Mouse (Mus musculus) kidney, postnatal 0 days (tissue): Measurements from ENCODE around the gene Sh3gl1. TPM values are rescaled to one million over a fixed set of nuclear protein-coding genes. Genes with fewer than 3 reads are reported as not detected.

Source experiments
- ATAC-seq: fragments of 200-750 bp; cut with Nextera tagmentation; replicated peaks from 2 replicates; pipeline ENCODE4 v1.8.0; 2017; ENCODE audit warnings: low read depth, moderate number of reproducible peaks, moderate TSS enrichment, moderate library complexity; ENCODE audit not compliant: low FRiP score
- DNase-seq: peaks from one replicate; pipeline ENCODE4 v3.0.0-alpha.2; 2016; ENCODE audit warnings: low spot score
- H3K27ac ChIP-seq: fragments of 300-500 bp; sonication (generic); 2 replicates; pipeline ENCODE4 v1.5.1; 2014; ENCODE audit warnings: mild to moderate bottlenecking
- H3K27me3 ChIP-seq: fragments of 300-500 bp; sonication (generic); 2 replicates; pipeline ENCODE4 v1.6.1; 2014; ENCODE audit warnings: low read length, mixed read lengths; ENCODE audit not compliant: insufficient read depth
- H3K36me3 ChIP-seq: fragments of 300-500 bp; sonication (generic); 2 replicates; pipeline ENCODE4 v1.6.1; 2014; ENCODE audit warnings: low read length, mixed read lengths; ENCODE audit not compliant: insufficient read depth
- H3K4me1 ChIP-seq: fragments of 300-500 bp; sonication (generic); replicated peaks from 2 replicates; pipeline ENCODE4 v1.6.1; 2014; ENCODE audit warnings: antibody characterized with exemption, low read length, mixed read lengths; ENCODE audit not compliant: insufficient read depth
- H3K4me2 ChIP-seq: fragments of 300-500 bp; sonication (generic); 2 replicates; pipeline ENCODE4 v1.6.1; 2014; ENCODE audit warnings: mild to moderate bottlenecking, low read length, moderate library complexity, mixed read lengths
- H3K4me3 ChIP-seq: fragments of 300-500 bp; sonication (generic); replicated peaks from 2 replicates; pipeline ENCODE4 v1.5.1; 2014; ENCODE audit warnings: low read depth, low read length
- H3K9ac ChIP-seq: fragments of 300-500 bp; sonication (generic); 2 replicates; pipeline ENCODE4 v1.6.1; 2014; ENCODE audit warnings: low read depth, low read length
- H3K9me3 ChIP-seq: fragments of 300-500 bp; sonication (generic); replicated peaks from 2 replicates; pipeline ENCODE4 v1.6.1; 2016; ENCODE audit warnings: low read length, inconsistent platforms, mixed read lengths
- CTCF ChIP-seq: IDR thresholded peaks from 2 replicates; pipeline ENCODE4 v1.5.1; 2016; ENCODE audit warnings: antibody characterized with exemption, low read depth, mild to moderate bottlenecking, moderate library complexity
- WGBS: fragments of 180-500 bp; shearing (Covaris S2); extraction: QIAGEN DNeasy Blood & Tissue Kit; methylation state at CpG from one replicate; pipeline ENCODE4 v1.1.7; 2014; 5-methylcytosine and 5-hydroxymethylcytosine counted together
- polyA plus RNA-seq: library from polyadenylated mRNA; unstranded; fragments of >200 nt; fragmentation: Nextera tagmentation; extraction: Ambion mirVana; gene quantifications from 2 replicates; pipeline ENCODE4 v1.2.1, GENCODE M21; 2015

Gene Sh3gl1
- polyA plus RNA-seq, 1 experiment from 2014 or later: 115 TPM

DNA sequence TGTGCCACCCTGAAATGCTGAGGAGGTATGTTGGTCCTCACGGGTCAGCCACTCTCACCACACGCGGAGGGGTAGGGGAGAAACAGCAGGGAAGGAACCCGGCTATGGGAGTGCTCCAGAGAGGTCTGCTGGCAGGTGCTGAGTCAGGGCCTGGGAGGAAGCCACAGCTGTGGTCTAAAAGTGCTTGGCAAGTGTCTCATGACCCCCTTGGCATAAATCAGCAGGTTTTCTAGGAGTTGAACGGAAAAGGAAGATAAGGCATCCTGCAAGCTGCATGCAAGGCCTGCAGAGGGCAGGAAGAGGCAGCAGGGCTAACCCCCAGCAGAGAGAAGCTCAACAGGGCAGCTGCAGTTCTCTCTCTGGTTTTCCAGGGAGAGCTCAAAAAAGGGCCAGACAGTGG lies 5.5 kb downstream of the Sh3gl1 start:
- Histone ChIP-seq H3K4me2 (peak overlapping the region; percentile 10; the same call in 1 of the 2 replicates), H3K9me3 (no peaks in the 10 kb centered on the region), H3K27ac (peak overlapping the region; percentile 64), H3K4me3 (no peak overlapping the region), H3K36me3 (peaks cover 12% of the 10 kb centered on the region; the same call in 1 of the 2 replicates), H3K4me1 (peaks cover 24% of the 10 kb centered on the region), H3K9ac (0 out of 2 replicates have a peak overlapping the region, but pooled peaks have one; percentile 2), H3K27me3 (no peaks in the 10 kb centered on the region)
- ATAC-seq: peak; percentile 66
- DNase-seq: peak; percentile 75
- WGBS: 26% methylated on average over 5 of the region's 5 CpGs
- TF ChIP-seq CTCF: peak; percentile 45; the same call in 1 of the 2 replicates

DNA sequence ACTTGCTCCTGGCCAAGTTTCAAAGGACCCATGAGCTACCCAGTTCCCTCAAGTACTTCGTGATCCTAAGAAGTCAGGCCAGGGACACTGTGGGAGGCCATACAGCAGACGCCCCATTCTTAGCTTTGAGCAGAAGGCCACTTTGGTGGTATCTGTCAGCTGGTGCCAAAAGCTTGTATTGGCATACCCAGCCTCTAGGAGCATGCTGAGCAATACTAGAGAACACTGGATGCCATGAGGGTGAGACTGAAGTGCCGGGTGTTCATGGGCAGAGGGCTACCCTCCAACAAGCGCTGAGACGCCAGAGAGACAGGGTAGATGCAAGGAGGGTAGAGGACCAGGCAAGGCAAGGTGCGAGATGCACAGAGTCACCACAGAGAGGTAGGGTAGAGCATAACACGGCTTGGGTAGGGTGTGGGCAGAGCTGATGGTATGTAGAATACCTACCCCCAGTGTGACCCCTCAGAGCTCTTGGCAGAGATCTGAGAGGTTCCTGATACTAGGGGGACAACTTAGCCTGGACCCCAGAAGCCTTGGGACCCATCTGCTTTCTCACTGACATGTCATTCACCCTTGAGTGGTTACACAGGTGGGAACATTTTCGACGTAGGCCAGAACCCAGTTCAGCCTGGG lies 6.1 kb downstream of the Sh3gl1 start:
- Histone ChIP-seq H3K9ac (0 out of 2 replicates have a peak overlapping the region, but pooled peaks have one; percentile 2), H3K27ac (peak overlapping the region; percentile 64; the same call in 1 of the 2 replicates), H3K4me1 (peaks cover 24% of the 10 kb centered on the region), H3K36me3 (peaks cover 12% of the 10 kb centered on the region; the same call in 1 of the 2 replicates), H3K4me2 (no peak overlapping the region; the same call in 1 of the 2 replicates), H3K9me3 (no peaks in the 10 kb centered on the region), H3K4me3 (no peak overlapping the region), H3K27me3 (no peaks in the 10 kb centered on the region)
- TF ChIP-seq CTCF: no peak
- WGBS: 79% methylated on average over 9 of the region's 9 CpGs
- no peak for DNase-seq
- ATAC-seq: no peak

DNA sequence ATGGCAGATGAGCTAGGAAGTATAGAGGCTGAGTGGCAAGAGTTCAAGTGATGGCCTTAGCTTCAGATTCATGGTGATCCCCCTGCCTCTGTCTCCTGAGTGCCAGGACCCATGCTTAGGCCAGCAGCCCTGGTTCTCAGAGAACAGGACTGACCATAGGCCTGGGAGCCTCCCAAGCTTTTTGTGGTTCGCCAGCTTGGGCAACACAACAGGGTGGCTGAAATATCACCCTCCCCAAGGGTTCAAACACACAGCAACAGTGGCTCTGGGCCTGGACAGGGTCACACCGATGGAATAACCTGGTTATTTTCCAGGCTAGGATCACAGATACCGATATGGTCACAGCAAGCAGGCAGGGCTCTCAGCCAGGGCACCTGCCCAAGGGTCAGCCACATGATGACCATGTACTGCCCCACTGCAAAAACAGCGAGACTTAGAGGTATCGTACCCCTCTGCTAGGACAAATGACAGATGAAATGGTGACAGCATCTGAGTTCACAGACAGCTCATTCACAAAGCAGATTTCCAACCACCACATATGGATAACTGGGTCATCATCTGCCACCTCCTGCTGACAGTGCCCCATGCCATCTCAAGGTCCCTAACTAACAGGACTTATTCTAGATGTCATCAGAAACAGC lies 8.5 kb downstream of the Sh3gl1 start:
- 84% methylated on average over 5 of the region's 5 CpGs for WGBS
- no peak overlapping the region for H3K27ac ChIP-seq
- no peak for TF ChIP-seq CTCF
- H3K4me2 ChIP-seq: no peak overlapping the region
- no peak for DNase-seq
- 0 out of 2 replicates have a peak overlapping the region, but pooled peaks have one; percentile 27 for H3K9ac ChIP-seq
- H3K4me3 ChIP-seq: no peak overlapping the region
- 0 out of 2 replicates have a peak, but pooled peaks cover 6% of the 10 kb centered on the region for H3K36me3 ChIP-seq
- no peaks in the 10 kb centered on the region for H3K27me3 ChIP-seq
- H3K9me3 ChIP-seq: no peaks in the 10 kb centered on the region
- H3K4me1 ChIP-seq: peaks cover 7% of the 10 kb centered on the region
- ATAC-seq: no peak

DNA sequence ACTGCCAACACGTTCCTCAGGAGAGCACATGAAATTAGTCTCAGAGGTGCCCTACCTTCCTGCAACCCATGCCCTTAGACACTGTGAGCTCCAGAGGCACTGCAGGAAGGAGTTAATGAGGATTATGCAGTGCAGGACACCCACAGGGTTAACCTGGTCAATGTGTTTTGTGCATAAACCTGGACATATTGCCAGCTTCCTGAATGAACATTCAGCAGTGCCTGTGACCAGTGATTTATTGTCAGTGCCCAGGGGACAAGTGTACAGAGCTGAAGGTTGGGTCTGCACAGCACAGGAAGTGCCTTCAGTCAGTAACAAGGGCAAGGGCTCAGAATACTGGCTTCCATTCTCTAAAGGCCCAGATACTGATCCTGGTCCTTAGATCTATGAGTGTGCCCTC lies 9.6 kb downstream of the Sh3gl1 start:
- Histone ChIP-seq H3K9ac (no peak overlapping the region), H3K4me2 (no peak overlapping the region), H3K4me1 (peaks cover 5% of the 10 kb centered on the region; the same call in 1 of the 2 replicates), H3K4me3 (no peak overlapping the region), H3K9me3 (no peaks in the 10 kb centered on the region), H3K27ac (no peak overlapping the region), H3K36me3 (0 out of 2 replicates have a peak, but pooled peaks cover 3% of the 10 kb centered on the region), H3K27me3 (no peaks in the 10 kb centered on the region)
- WGBS: 54% methylated on average over 1 of the region's 1 CpGs
- no peak for DNase-seq
- ATAC-seq: no peak
- no peak for TF ChIP-seq CTCF

DNA sequence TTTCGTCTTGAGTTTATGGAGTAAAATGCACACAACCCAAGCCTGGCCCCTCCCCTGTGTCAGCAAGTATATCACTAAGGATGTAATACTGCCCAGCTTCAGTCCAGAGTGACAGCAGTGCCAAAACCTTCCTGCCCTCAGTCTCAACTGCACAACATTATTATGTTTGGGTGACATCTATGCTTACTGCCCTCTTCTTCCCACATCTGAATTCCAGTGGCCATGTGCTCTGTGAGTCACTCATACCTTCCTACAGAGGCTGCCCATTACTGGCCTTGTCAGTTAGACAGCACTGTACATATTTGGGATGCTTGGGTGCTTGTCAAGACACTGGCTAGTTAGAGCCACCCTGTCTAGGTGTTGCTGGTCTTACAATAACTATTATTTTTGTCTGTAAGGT lies 10.1 kb downstream of the Sh3gl1 start:
- no peaks in the 10 kb centered on the region for H3K9me3 ChIP-seq
- H3K36me3 ChIP-seq: 0 out of 2 replicates have a peak, but pooled peaks cover 3% of the 10 kb centered on the region
- H3K4me3 ChIP-seq: no peak overlapping the region
- H3K27me3 ChIP-seq: no peaks in the 10 kb centered on the region
- no peak for TF ChIP-seq CTCF
- H3K9ac ChIP-seq: no peak overlapping the region
- H3K4me2 ChIP-seq: no peak overlapping the region
- DNase-seq: no peak
- H3K4me1 ChIP-seq: peaks cover 5% of the 10 kb centered on the region; the same call in 1 of the 2 replicates
- WGBS: 69% methylated on average over 1 of the region's 1 CpGs
- H3K27ac ChIP-seq: no peak overlapping the region
- ATAC-seq: no peak

DNA sequence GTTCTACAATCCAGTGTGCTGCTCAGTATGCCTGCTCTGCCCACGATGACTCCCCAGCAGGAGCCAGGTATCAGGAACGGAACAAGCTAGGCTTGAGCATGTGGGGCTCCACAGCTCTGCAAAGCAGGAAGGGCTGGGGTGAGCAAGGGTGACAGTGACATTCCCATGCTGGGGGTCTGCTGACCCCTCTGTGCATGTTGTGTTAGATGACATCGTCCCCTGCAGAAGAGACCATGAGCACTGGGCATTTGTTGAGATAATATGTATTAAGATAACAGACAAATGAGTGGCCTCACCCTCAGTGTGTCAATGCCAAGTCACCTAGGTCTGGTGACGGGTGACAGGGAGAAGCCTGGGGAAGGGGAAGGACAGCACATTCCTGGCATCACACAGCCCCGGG lies 11.5 kb downstream of the Sh3gl1 start:
- H3K4me1 ChIP-seq: peaks cover 5% of the 10 kb centered on the region; the same call in 1 of the 2 replicates
- 0 out of 2 replicates have a peak, but pooled peaks cover 9% of the 10 kb centered on the region for H3K36me3 ChIP-seq
- H3K4me2 ChIP-seq: no peak overlapping the region
- no peak for ATAC-seq
- H3K4me3 ChIP-seq: no peak overlapping the region
- no peak for DNase-seq
- H3K9ac ChIP-seq: no peak overlapping the region
- 78% methylated on average over 5 of the region's 5 CpGs for WGBS
- no peak for TF ChIP-seq CTCF
- no peaks in the 10 kb centered on the region for H3K9me3 ChIP-seq
- H3K27me3 ChIP-seq: no peaks in the 10 kb centered on the region
- H3K27ac ChIP-seq: no peak overlapping the region
